In genomic region chr9:95675064-95675699, GRCm38 (mm10) we compare ENCODE assay signal across 7 mouse cellular contexts. TPM values are rescaled to one million over a fixed set of nuclear protein-coding genes. Genes with fewer than 3 reads are reported as not detected.
DNase-seq lines count a peak whose midpoint lies in the region; ATAC-seq lines count a peak whose summit lies in the region.

No protein-coding gene starts in this region.

- no peak overlapping the region for H3K4me3 ChIP-seq in midbrain, embryonic 16.5 days (ENCODE audit: low read depth, low read length)
- H3K4me3 ChIP-seq in midbrain, embryonic 13.5 days (replicated peaks) = no peak overlapping the region
- H3K4me3 ChIP-seq in stomach, embryonic 15.5 days (replicated peaks) = no peak overlapping the region

- no peaks in the 10 kb centered on the region for H3K4me1 ChIP-seq in midbrain, embryonic 16.5 days (ENCODE audit: control insufficient read depth, insufficient read depth, low read length)
- no peaks in the 10 kb centered on the region for H3K4me1 ChIP-seq in midbrain, embryonic 13.5 days (replicated peaks)
- no peaks in the 10 kb centered on the region for H3K4me1 ChIP-seq in stomach, embryonic 15.5 days

- no peaks in the 10 kb centered on the region for H3K9me3 ChIP-seq in midbrain, embryonic 16.5 days (replicated peaks; ENCODE audit: control insufficient read depth, low read length, poor library complexity, severe bottlenecking)
- no peaks in the 10 kb centered on the region for H3K9me3 ChIP-seq in midbrain, embryonic 13.5 days
- no peaks in the 10 kb centered on the region for H3K9me3 ChIP-seq in stomach, embryonic 15.5 days

- no peaks in the 10 kb centered on the region for H3K36me3 ChIP-seq in midbrain, embryonic 16.5 days (ENCODE audit: control insufficient read depth, insufficient read depth, low read length)
- no peaks in the 10 kb centered on the region for H3K36me3 ChIP-seq in midbrain, embryonic 13.5 days
- no peaks in the 10 kb centered on the region for H3K36me3 ChIP-seq in stomach, embryonic 15.5 days

- no peak overlapping the region for H3K4me2 ChIP-seq in midbrain, embryonic 16.5 days (ENCODE audit: low read length)
- no peak overlapping the region for H3K4me2 ChIP-seq in midbrain, embryonic 13.5 days (replicated peaks)
- no peak overlapping the region for H3K4me2 ChIP-seq in stomach, embryonic 15.5 days

- DNase-seq in cerebellum, adult 8-10 months = peak; percentile 51
- peak; percentile 85 for DNase-seq in heart, adult 8-10 months (ENCODE audit: low spot score)
- DNase-seq in layer of hippocampus, postnatal 14 days (ENCODE audit: low spot score in 2 of 2) = peak; percentile 43 to 71
- no peak for DNase-seq in spleen, postnatal 4 days (ENCODE audit: low spot score in 2 of 2)

- no peak overlapping the region for H3K27ac ChIP-seq in midbrain, embryonic 16.5 days (ENCODE audit: low read length)
- no peak overlapping the region for H3K27ac ChIP-seq in midbrain, embryonic 13.5 days
- peak overlapping the region; percentile 51 for H3K27ac ChIP-seq in stomach, embryonic 15.5 days

- no peaks in the 10 kb centered on the region for H3K27me3 ChIP-seq in midbrain, embryonic 16.5 days (ENCODE audit: control insufficient read depth, insufficient read depth, low read depth, low read length)
- H3K27me3 ChIP-seq in midbrain, embryonic 13.5 days = no peaks in the 10 kb centered on the region
- H3K27me3 ChIP-seq in stomach, embryonic 15.5 days (replicated peaks) = no peaks in the 10 kb centered on the region

- WGBS in midbrain, embryonic 16.5 days = 82% methylated on average over 9 of the region's 9 CpGs
- 90% methylated on average over 9 of the region's 9 CpGs for WGBS in midbrain, embryonic 13.5 days
- 44% methylated on average over 9 of the region's 9 CpGs for WGBS in stomach, embryonic 15.5 days

- ATAC-seq in midbrain, embryonic 16.5 days = peak; percentile 60; the same call in 1 of the 2 replicates
- no peak for ATAC-seq in midbrain, embryonic 13.5 days
- no peak for ATAC-seq in stomach, embryonic 15.5 days (ENCODE audit: insufficient read depth, low FRiP score, low read depth)

- H3K9ac ChIP-seq in midbrain, embryonic 16.5 days (ENCODE audit: low read depth, low read length) = no peak overlapping the region
- no peak overlapping the region for H3K9ac ChIP-seq in midbrain, embryonic 13.5 days (replicated peaks)
- no peak overlapping the region for H3K9ac ChIP-seq in stomach, embryonic 15.5 days

RNA-seq across cellular contexts. Expression of gene Pcolce2, which starts 37.8 kb away (rescaled TPM):
- 1.7 and 2.3 TPM in 2 replicates for polyA plus RNA-seq in midbrain, embryonic 16.5 days (2015; fragmentation: Nextera tagmentation; extraction: Ambion mirVana)
- 1.8 and 2.5 TPM in 2 replicates for polyA plus RNA-seq in midbrain, embryonic 13.5 days (2015; fragmentation: Nextera tagmentation; extraction: Ambion mirVana)
- 10 to 100 TPM; 22.1 to 29.5 (median 26.8) TPM for total RNA-seq in heart, adult 8-10 months (2022)
- 1 to 10 TPM; 4.2 to 4.9 TPM for total RNA-seq in layer of hippocampus, postnatal 14 days (2021)
- 0.36 and 1.3 TPM in 2 replicates for polyA plus RNA-seq in stomach, embryonic 15.5 days (2015; fragmentation: Nextera tagmentation; extraction: Ambion mirVana)

Comparison
In these comparisons a context has a peak if more than half of its experiments do, and no peak if none do; other contexts are left out.
1. DNase-seq: peak in cerebellum, adult 8-10 months (single experiment), heart, adult 8-10 months (single experiment) and layer of hippocampus, postnatal 14 days (2 of 2); none in spleen, postnatal 4 days (0 of 2).